Mouse (Mus musculus) kidney, adult 2 months (tissue): Measurements from ENCODE around the gene Ctnna2.

Source experiments
- CTCF ChIP-seq: fragments of 200-500 bp; conservative IDR thresholded peaks from 2 replicates; pipeline ENCODE4 v1.5.1; 2011; ENCODE audit warnings: low read depth, mild to moderate bottlenecking, control low read depth, low read length, moderate library complexity, mixed read lengths; ENCODE audit not compliant: insufficient read depth, insufficient read length
- POLR2A ChIP-seq: fragments of 200-500 bp; IDR thresholded peaks from one replicate; pipeline ENCODE4 v1.6.1; 2011; ENCODE audit warnings: low read depth, low read length, control low read depth

DNA sequence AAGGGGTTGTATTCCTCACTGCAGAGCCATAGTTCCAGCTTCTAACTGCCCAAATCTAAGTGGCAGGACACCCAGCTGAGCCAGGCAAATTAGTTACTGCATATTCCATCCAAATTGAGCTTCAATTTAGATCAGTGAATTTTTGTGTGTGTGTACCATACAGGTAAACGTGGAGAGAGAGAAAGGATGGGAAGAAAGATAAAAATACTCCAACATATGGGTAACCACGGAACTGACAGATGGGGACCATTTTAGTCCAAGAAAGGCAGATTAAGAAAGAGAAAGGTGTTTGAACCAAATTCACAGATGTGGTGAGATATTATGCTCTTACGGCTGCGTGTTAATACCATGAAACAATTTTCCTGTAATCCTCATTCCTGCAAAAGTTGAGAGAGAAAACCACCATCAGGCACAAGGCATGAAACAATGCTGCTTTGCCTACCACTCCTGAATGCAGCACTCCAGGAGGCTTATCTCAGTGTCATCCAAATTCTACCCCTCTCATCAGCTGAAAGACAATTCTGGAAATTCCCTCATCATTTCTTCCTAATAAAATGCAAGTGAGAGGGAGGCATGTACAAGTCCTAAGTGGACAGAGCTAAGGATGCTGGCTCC lies 840.1 kb downstream of the Ctnna2 start:
- TF ChIP-seq POLR2A (no peak), CTCF (no peak)
